Mouse (Mus musculus): ENCODE results near the gene Hspa5.
"Not testable (repeated sequence)": the region's sequence is repeated elsewhere in the genome, so short reads cannot be mapped to it uniquely, and the experiment has no call there.

Gene Hspa5

GRCm38 (mm10) chr2:34772252-34773235 lies 774 bp downstream of the Hspa5 start:
- DNase-seq, result no peak

- no peak for DNase-seq
Measured at GRCm38 (mm10) chr2:34773673-34774072, 1.9 kb downstream of the Hspa5 start.

GRCm38 (mm10) chr2:34774493-34774892 lies 2.7 kb downstream of the Hspa5 start:
- no peak for DNase-seq

- DNase-seq, result no peak
Measured at GRCm38 (mm10) chr2:34777237-34777868, 5.6 kb downstream of the Hspa5 start.

GRCm38 (mm10) chr2:34783064-34784020 lies 11.6 kb downstream of the Hspa5 start:
- no peak for DNase-seq

- DNase-seq, result peak; percentile 44
Measured at GRCm38 (mm10) chr2:34784085-34784484, 12.3 kb downstream of the Hspa5 start.

GRCm38 (mm10) chr2:34790282-34790681 lies 18.5 kb downstream of the Hspa5 start:
- no peak for DNase-seq

GRCm38 (mm10) chr2:34792543-34792942 lies 20.8 kb downstream of the Hspa5 start:
- DNase-seq, result not testable (repeated sequence)

- DNase-seq, result no peak
Measured at GRCm38 (mm10) chr2:34794511-34794910, 22.7 kb downstream of the Hspa5 start.

GRCm38 (mm10) chr2:34795426-34795825 lies 23.7 kb downstream of the Hspa5 start:
- no peak for DNase-seq

GRCm38 (mm10) chr2:34799357-34800256 lies 27.8 kb downstream of the Hspa5 start, which contains the start of gene Rabepk:
Gene Rabepk, minus strand, starts transcription at chr2:34799912.
- DNase-seq, result peak; percentile 93

GRCm38 (mm10) chr2:34800371-34800770 lies 28.6 kb downstream of the Hspa5 start:
- no peak for DNase-seq

GRCm38 (mm10) chr2:34801516-34802482 lies 30.0 kb downstream of the Hspa5 start:
- DNase-seq, result peak; percentile 99

- DNase-seq, result peak; percentile 46
Measured at GRCm38 (mm10) chr2:34802565-34803245, 30.9 kb downstream of the Hspa5 start.

GRCm38 (mm10) chr2:34803746-34804145 lies 32.0 kb downstream of the Hspa5 start:
- DNase-seq, result no peak

GRCm38 (mm10) chr2:34804172-34804571 lies 32.4 kb downstream of the Hspa5 start:
- DNase-seq, result no peak

GRCm38 (mm10) chr2:34804815-34805214 lies 33.0 kb downstream of the Hspa5 start:
- DNase-seq, result peak; percentile 30

GRCm38 (mm10) chr2:34805364-34805950 lies 33.7 kb downstream of the Hspa5 start:
- DNase-seq, result peak; percentile 13

GRCm38 (mm10) chr2:34808057-34808456 lies 36.3 kb downstream of the Hspa5 start:
- no peak for DNase-seq

Data from kidney, postnatal 14 days (tissue).